Mouse (Mus musculus) gastrocnemius, postnatal 14 days (tissue): ENCODE measurements around the gene Adgrv1. TPM values are rescaled to one million over a fixed set of nuclear protein-coding genes. Genes with fewer than 3 reads are reported as not detected.
"Not testable (repeated sequence)": the region's sequence is repeated elsewhere in the genome, so short reads cannot be mapped to it uniquely, and the experiment has no call there.

Experiments
- DNase-seq: peaks from one replicate; pipeline ENCODE4 v3.0.0; 2021; ENCODE audit warnings: mixed read lengths
- intact Hi-C: fragments of 180-260 bp; cut with DNase I; formaldehyde crosslinking; loops from one replicate; pipeline ENCODE4 v1.15.1; 2025; ENCODE audit warnings: low total_unique reads
- total RNA-seq, 2 experiments: library from RNA; stranded (reverse); gene quantifications; 2 replicates each; pipeline ENCODE4 v1.2.3; 2021

Gene Adgrv1
- total RNA-seq, 2 experiments from 2014 or later, result 0.10 TPM; not detected in 1

DNA sequence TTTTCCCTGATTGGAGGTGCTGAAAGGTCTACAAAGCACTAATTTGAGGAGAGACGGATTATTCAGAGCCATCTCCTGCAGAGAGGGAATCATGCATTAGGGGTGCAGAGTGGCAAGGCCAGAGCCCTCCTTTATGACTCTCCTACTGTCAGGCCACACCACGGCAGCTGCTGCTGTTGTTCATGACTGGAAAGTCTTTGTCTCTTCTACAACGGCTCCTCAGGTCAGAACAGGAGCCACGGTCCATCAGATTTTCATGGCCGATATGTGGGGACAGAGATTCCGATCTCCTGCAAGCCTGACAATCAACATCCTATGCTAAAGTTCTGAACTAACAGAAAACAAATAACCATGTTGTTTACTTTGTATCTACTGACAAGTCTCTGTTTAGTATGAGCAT lies 350.8 kb downstream of the Adgrv1 start:
- no peak for DNase-seq
- intact Hi-C loops, result no loop called here

DNA sequence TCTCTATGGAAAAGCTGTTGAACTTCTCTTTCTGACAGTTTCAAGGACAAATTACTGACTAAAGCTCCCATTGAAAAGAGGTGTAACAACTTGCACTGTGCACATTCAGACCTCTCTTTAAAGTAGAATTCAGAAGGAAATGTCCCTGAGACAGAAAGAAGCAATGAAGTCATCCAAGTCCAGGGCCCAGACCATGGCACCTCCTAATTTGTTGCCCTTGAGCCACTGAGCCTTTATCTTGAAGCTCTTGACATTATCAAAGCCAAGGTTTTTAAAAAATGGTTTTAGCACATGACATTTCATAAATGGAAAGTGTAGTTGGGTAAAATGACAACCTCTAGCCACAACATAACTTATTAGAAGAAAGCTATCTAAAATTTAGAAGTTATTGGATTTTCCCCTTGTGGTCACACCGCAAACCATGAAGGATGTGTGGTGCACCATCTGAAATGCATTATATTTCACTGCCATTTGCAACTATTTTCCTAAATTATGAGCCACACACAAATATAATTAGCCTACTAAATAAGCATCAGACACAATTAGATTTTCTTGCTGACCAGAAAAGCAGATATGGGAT lies 352.2 kb downstream of the Adgrv1 start:
- intact Hi-C loops, result no loop called here
- no peak for DNase-seq

DNA sequence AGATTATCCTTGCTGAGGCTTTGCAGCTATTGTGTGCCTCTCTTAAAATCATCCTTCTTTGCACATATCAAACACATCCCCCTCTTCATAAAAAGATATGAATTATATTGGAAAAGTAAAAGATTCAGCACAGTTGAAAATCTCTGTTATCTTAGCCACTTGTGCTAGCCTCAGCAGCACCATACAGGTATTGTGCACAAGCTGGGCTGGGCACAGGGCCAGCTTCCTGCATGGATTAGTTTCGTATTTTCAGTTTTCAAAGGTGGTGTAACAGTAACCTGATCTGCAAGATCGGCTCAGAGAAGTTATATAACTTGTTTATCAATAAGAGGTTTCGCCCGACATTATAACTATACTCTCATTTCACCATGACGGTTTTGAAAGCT lies 353.6 kb downstream of the Adgrv1 start:
- no peak for DNase-seq
- intact Hi-C loops, result no loop called here

DNA sequence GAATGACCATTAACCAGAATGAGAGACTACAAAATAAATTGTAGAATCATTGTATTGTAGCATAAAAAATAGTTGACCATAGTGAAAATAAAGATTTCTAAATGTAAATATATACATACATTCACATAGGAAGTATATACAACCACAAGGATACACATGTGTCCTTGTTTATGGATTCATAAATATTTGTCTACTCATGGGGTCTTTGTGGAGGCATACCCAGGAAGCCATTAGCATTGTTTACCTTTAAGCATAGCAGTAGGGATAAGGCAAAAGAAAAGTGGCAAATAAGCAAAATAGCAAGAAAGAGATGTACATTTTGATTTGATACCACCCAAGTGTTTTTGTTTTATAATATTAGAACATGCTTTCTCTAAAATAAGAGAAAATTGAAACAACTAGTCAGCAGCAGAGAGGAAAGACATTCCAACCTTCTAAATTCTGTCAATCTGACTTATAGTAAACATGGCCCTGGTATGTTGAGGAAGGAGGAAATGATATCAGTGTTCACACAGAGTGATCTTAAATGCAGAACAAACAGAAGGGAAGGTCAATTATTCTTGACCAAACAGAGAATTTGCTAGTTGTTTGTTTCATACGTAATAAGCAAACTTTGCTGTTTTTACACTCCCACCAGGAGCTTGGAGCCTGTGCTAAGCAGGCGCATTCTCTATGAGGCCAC lies 354.1 kb downstream of the Adgrv1 start:
- intact Hi-C loops, result no loop called here
- no peak for DNase-seq

DNA sequence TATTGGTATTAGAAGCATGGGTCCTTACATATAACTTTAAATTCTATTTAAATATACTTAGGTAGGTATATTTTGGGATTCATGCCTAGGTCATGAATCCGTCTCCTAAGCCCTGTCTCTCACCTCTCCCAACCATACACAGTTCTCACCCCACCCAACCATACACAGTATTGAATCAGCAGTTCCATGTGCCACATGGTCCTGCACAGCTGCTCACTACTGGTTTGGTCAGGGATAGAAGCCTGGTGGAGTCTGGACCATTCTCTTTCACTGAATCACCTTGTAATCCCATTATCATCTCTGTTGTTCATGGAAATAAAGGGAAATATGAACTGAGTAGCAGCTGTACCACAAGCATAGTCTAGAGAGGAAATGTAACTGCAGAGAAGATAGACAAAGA lies 359.1 kb downstream of the Adgrv1 start:
- DNase-seq, result no peak

DNA sequence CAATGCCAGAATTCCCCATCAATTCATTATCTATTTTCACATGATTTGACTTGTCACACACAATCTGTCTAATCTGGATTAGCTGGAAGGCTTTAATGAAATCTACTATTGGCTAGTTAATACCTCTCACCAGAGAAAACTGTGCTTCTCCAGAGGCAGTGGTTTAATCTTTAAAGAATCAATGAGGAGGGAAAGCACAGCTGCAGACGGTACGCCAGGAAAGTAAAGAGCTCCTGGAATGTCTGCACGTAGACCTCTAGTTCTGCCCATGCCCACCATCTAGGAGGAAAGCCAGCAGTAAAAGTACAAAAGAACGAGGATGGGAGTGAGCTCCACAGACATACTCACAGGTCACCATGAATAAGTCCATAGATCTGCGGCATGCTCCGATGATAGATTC lies 362.6 kb downstream of the Adgrv1 start:
- intact Hi-C loops, result no loop called here
- no peak for DNase-seq

More for the DNA sequence above, 359.1 kb downstream of the Adgrv1 start:
- intact Hi-C loops, result no loop called here

DNA sequence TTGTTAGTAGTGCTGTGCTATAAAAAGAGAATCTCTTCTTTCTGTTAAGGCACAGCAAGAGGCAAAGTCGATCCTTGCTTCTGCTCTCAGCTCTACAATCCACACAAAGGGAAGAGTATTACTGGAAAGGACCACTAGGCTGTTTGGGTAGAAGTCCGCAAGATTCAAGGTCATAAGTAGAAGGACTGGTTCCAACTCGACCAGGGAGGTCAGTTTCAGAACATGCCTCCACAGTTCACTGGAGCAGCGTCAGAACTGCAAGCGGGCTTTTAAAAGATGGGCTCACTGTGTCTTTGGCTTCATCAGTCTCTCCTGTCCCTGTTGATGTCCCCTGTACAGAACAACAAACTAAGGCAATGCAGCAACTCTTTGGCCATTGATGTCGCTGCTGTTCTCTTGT lies 363.9 kb downstream of the Adgrv1 start:
- no peak for DNase-seq
- intact Hi-C loops, result no loop called here

DNA sequence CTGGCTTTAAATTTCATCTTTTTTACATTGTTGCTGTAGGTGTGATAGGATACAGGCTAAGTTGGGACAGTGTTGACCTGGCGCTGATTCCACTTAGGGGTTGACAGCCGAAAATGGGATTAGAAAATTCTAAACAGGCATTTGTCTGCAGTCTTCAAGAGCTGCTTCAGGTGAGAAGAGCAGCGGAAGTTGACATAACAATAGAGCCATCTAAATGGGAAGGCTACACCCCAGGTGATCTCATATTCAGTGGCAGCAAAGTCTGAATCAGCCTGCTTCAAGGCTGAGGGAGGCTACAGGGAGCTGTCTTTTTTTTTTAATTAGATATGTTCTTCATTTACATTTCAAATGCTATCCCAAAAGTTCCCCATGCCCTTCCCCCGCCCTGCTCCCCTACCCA lies 365.5 kb downstream of the Adgrv1 start:
- DNase-seq, intact Hi-C loops: not testable (repeated sequence)

DNA sequence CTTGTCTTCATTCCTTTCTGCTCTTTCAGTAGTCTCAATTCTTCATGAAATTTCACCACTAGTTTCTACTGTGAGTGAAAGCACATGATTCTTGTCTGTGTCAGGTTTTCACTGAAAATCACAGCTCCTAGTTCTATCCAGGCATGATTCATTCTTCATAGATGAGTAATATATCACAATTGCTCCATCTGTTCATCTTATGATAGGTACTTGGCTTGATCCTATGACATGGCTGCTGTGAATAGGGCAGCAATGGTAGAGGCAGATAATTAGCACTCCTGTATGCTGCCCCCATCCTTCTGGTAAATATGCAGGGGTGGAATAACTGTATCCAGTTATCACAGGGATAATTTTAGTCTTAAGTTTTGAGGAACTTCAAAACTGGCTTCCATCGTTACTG lies 368.5 kb downstream of the Adgrv1 start:
- DNase-seq, result no peak
- intact Hi-C loops, result no loop called here

DNA sequence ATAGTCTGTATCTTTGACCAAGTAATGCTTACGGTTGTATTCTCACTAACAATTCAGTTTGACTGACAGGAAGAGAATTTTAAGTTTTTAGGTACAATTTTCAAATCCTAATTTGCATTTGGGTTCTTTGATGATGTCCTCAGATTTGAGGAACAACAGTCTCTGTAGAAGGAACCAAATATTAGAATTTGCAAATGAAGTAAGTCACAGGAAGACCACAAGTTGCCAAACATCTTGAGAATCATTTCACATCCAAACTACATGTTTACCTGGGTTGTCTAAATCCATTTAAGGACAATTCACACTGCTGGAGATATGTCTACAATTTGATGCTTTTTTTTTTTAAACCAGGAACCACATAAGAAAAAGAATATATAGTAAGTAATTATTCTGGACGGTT lies 391.8 kb downstream of the Adgrv1 start:
- intact Hi-C loops, result no loop called here
- no peak for DNase-seq

DNA sequence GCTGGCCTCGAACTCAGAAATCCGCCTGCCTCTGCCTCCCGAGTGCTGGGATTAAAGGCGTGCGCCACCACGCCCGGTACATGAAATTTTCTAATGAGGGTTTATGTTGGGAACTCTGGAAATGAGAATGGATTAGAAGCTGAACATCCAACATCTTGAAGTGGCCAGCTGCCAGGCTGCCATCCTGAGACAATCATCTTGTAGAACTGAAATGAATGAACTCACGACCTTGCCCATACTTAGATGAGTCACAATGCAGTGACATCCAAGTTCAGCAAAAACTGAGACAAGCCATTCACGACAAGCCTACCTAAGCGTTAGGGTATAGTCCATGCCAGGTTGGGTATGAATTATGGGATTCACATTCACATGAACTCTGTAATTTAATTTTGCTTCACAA lies 393.1 kb downstream of the Adgrv1 start:
- no peak for DNase-seq
- intact Hi-C loops, result no loop called here

DNA sequence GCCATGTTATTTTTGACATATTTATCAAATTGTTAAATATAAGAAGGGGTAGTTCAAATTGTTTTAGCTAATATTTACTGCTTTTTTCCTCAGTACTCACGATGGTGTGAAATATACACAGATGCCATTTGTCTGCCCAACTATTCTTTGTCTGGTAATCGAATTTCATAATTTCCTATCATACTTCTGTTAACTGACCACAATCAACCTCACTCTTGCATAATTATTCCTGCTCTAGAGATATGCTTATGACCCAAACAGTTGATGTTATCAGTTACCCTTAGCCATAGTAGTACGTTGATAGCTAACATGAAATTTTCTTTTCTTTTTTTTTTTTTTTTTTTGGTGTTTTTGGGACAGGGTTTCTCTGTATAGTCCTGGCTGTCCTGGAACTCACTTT lies 393.5 kb downstream of the Adgrv1 start:
- intact Hi-C loops, result no loop called here
- DNase-seq, result no peak

DNA sequence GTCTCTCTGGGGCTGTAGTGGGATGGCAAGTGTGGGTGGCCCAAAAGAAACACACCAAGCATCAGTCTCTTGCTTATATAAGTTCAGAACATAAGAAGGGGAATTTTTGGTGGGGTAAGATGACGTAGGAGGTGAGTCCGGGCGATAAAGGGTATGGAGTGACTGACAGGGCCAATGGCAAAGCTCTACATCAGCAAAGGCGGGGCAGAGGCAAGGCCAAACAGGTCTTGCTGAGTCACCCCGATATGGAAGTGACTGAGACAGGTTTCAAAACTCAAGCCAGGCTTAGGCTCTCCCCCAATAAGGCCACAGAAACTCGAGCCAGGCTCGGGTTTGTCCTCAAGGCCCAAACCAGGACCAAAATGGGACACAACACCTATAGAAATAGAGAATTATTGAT lies 394.1 kb downstream of the Adgrv1 start:
- no peak for DNase-seq
- intact Hi-C loops, result no loop called here

DNA sequence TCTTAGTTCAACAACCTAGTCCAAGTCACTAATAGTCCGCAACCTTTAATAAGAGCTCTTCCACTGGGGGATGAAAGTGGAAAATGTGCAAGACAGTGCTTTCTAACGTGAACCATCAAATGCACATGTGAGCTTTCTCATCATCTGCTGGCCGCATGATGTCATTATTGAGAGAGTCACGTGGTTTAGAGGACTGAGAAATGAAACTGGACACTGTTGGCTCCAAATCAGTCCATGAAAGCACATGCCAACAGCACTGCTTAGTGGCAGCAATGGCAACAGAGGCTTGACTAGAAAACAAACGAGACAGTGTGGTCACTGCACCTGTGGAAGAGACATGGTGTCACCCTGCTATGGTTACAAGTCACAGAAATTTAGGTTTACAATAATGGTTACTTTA lies 395.0 kb downstream of the Adgrv1 start:
- intact Hi-C loops, result no loop called here
- DNase-seq, result peak; percentile 8

DNA sequence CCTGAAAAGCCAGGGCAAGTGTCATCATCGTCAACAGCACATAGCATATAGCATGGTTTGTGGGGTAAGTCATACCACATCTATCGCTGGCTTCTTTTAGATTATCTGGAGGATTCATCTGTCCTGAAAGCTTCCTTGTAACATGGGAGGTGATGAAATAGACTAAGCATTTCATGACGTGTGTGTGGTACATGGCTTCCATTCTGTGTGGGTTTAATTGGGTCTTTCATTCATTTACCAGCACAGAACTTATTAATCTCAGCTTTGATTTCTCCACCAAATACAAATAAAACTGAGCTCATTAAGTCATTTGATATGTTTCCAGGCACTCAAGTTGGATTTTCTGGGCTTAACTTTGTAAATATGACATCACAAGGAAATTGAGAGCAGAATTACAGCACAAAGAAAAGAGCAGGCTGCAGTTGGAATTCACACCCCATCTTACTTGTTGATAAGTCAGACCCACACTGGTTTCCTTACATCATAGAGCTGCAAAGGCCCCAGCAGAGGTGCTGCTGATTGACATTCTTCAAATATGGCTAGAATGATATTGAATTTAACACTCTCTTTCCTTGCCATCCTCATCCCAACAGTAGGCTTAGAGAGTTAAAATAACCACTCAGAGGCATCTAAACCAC lies 396.1 kb downstream of the Adgrv1 start:
- intact Hi-C loops, result no loop called here
- no peak for DNase-seq

DNA sequence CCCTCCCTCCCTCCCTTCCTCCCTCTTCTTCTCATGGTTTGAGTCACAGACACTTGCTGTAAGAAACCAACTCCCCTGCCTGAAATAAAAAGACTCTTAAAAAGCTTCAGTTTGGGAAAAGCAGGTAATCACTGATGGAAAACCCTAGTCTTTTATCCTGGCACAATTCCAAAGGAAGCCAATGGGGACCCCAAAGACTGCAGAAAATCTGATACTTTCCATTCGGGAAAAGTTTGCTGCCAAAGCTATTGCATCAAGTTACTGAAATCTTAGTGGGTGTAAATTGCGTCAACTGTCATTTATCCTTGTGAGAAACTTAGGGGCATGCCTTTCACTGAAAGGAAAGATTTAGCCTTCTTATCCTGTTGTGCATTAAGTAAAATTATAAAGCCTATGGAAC lies 398.9 kb downstream of the Adgrv1 start:
- DNase-seq, result no peak
- intact Hi-C loops, result no loop called here

DNA sequence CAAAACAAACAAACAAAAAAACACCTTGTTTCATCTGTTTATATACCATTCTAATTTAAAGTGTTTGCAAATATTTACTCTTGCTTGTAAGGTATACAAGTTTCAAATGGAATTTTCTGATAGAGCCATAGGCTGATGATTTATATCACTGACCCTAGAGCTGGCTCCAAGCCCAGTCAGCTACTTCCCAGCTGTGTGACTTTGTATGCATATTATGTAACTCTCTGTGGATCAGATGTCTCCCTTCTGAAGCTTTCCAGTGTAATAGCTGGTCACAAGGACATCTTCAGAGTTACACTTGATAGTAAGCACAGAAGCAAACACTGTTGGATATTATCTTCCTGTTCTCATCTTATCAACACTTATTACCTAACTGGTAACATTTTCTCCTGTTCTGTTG lies 400.1 kb downstream of the Adgrv1 start:
- DNase-seq, result no peak
- intact Hi-C loops, result no loop called here

DNA sequence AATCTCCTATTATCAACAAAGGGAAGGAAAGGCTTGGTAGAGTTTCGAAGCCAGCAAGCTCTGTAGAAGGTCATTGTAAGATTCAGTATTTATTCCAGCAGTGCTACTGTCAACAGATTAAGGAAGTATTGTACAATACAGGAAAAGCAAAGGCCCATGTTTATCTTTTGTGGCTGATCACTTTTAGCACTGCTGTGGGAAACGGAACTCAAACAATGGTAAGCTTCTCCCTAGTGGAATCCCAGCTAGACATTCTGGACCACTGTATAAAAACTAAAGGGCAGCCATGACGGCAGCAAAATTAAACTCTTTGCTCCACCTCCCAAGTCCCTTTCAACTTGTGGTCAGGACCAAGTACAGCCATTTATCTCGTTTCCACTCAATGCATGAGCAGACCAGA lies 402.8 kb downstream of the Adgrv1 start:
- no peak for DNase-seq
- intact Hi-C loops, result no loop called here

DNA sequence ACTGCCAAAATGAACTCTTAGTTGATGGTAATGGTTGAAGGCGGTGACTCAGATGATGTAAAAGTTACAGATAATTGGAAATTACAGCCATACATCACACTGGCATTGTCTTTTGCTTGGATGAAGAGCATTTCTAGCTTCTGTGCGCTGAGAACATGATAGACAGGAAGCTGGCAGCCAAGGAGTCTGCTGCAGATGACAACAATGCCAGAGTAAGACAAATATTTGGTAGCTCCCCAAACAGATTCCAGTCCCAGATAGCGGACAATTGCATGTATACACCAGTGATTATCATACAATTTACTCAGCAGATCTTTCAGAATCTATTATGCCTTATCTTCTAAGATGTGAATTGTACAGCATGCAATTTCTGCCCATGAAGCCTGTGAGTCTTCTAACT lies 409.2 kb downstream of the Adgrv1 start:
- intact Hi-C loops, result no loop called here
- DNase-seq, result no peak

DNA sequence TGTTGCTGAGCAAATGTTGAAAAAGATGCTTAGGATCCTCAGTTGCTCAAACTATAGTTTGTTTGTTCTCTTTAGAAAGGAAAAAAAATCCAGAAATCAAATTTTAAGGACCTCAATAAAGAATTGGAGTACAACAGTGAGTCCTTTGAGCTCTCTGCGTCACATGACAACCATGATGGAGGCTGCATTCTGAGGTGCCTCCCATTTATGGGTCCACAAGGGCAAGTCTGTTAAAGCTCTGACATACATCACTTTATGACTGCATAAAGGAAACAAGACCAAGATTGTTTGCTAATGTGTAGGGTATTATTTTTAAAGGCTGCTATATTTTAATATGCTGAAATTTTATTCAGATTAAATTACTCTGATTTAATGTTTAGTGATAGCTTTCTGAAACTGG lies 410.6 kb downstream of the Adgrv1 start:
- DNase-seq, result no peak
- intact Hi-C loops, result no loop called here

DNA sequence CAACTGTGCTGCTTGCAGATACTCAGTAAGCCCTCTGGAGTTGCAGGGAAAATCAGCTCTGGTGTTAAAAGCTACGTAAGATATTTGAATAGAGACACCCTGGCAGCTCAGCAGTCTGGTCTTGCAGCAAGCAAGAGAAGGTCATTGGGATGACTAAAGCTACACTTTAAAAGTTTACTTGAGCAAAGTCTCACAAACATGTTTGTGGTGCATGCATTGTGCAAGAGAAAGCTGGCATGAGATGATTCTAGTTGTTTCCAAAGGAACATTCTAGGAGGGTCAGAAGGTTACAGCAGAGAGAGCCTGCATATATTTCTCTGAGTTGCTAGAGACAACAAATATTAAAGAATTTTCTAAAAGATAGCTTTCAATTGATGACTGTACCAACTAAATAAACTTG lies 421.5 kb downstream of the Adgrv1 start:
- no peak for DNase-seq
- intact Hi-C loops, result no loop called here
